Mouse (Mus musculus) liver, embryonic 14.5 days (tissue): ENCODE measurements around the gene Il17rd.

ENCODE experiments used
- CTCF ChIP-seq: IDR thresholded peaks from 2 replicates; pipeline ENCODE4 v1.5.1; 2016; ENCODE audit warnings: antibody characterized with exemption, low read depth, control low read depth
- EP300 ChIP-seq: IDR thresholded peaks from 2 replicates; pipeline ENCODE4 v1.6.1; 2016; ENCODE audit warnings: antibody characterized with exemption, low read depth

- TF ChIP-seq CTCF (peak; percentile 69), EP300 (no peak)
These were observed 58.0 kb downstream of the Il17rd start for GRCm38 (mm10) chr14:27096779-27097178.
